Mouse (Mus musculus): ENCODE results near the gene Slc39a11.

The Slc39a11 gene

GRCm38 (mm10) chr11:113382674-113383571, 267.0 kb downstream of the Slc39a11 start:
- no peak for DNase-seq

DNA sequence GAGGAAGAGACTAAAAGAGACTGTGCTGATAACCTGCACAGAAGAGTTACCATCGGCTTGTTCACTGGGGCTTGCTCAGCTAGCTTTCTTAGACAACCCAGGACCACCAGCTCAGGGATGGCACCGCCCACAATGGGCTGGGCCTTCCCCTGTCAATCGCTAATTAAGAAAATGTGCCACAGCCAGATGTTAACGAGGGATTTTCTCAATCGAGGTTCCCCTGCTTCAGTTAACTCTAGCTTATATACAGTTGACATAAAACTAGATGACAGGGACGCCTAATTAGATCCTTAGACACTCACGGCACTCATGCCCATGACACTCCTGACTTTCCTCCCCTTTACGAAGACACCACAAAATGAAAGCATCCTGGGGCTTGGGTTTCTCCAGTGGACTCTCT, 268.3 kb downstream of the Slc39a11 start:
- DNase-seq = no peak

- DNase-seq = no peak
Measured at GRCm38 (mm10) chr11:113378867-113379266, 271.0 kb downstream of the Slc39a11 start.

- no peak for DNase-seq
Measured at GRCm38 (mm10) chr11:113376066-113376465, 273.8 kb downstream of the Slc39a11 start.

- DNase-seq = no peak
Measured at GRCm38 (mm10) chr11:113373926-113374325, 276.0 kb downstream of the Slc39a11 start.

DNA sequence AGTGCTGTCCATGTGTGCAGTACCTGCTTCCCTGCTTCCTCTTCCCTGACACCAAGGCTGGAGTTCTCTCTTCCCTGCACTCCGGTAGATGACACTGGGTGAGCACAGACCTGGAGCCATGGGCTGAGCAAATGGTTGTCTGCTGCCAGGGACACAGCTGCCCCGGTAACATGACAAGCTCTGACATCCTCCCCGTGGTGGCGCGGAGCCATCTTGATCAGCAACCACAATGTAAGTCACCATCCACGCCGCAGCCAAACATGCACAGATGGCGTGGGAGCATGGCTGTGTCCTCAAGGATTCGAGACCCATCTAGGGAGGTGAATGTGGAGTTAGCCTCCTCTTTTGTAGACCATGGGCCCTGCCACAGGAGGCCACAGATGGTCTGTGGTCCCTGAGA, 276.5 kb downstream of the Slc39a11 start:
- no peak for DNase-seq

GRCm38 (mm10) chr11:113368046-113368445, 281.8 kb downstream of the Slc39a11 start:
- DNase-seq = no peak

- DNase-seq = no peak
Measured at GRCm38 (mm10) chr11:113366257-113367030, 283.4 kb downstream of the Slc39a11 start.

DNA sequence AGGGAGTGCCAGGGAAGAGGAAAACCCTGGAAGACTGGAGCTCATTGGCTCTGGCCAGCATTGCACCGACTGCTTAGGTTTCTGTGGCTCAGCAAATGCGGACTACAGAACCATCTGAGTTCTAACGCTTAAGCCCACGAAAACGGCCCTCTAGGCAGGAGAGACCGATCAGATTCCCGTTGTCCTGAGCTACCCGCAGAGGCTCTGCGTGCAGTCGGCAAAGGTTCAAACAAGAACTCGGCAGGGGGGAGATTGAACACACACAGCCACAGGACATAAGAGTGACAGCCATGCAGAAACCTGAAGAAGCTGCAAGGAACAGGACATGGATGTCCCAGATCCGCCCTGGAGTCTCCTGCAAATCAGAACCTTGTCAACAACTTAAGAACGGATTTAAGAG, 286.1 kb downstream of the Slc39a11 start:
- no peak for DNase-seq

DNA sequence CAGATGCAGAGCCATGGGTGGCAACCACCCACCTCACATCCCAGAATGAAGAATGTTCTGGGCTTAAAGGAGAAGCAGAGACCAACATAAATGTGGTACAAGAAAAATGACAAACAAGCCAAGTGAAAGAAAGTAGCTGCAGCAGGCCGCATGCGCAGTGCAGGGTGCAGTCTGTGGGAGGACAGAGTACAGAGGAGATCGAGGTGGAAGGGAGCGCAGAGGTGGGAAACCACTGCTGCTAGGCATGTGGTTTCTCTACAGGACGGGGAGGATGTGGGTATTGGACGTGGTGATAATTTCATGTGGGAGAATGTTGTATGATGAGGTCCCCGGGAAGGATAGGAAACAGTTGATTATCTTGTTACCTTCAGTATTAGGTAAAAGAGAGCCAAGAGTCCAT, 287.3 kb downstream of the Slc39a11 start:
- DNase-seq = no peak

- DNase-seq = no peak
Measured at GRCm38 (mm10) chr11:113360049-113360835, 289.6 kb downstream of the Slc39a11 start.

DNA sequence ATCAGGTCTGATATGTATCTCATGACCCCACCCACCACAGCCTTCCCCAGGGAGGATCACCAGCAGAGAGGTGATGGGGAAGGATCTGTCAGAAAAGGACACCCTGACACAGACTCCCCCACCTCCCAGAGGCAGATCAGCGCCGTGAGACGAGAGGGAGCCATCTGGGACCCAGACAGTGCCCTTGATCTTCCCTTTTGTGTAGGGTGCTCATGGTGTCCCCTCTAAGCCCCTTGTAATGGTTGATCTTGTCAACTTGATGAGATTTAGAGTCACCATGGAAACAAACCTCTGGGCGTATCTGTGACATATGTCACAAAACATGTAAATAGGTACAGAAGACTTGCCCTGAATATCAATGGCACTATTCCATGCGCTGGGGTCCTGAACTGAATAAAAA, 293.9 kb downstream of the Slc39a11 start:
- no peak for DNase-seq

DNA sequence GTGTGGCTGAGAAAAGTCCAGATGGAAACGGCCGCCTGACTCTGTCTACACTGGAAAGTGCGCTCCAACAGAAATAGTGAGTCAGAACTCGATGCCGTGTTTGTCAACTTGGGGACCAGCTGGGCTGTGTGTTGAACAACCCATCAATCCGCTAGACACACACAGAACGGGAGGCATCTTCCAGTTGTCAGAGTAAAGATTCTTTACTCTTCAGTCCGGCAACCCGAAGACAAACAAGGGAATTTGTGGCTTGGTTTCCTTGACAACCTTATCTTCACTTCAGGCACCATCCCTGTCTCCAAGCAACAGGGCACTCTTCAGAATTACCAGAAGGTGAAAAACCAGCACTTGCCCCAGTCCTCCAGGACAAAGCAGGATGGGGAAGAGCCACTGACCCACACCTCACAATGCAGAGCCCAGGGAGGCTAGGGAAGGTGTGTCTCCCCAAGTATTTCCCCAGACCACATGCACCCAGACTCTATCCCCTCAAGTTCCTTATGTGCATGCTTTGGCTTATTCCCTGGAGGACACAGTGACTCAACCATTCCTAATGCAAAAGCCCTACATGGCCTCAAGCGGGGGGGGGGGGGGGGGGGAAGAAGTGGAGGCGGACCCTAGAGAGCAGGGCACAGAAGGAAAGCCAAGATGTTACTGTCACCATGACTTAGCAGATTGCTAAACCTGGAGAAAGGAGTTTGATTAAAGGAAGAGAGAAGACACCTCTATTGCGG, 297.6 kb downstream of the Slc39a11 start:
- no peak for DNase-seq

DNA sequence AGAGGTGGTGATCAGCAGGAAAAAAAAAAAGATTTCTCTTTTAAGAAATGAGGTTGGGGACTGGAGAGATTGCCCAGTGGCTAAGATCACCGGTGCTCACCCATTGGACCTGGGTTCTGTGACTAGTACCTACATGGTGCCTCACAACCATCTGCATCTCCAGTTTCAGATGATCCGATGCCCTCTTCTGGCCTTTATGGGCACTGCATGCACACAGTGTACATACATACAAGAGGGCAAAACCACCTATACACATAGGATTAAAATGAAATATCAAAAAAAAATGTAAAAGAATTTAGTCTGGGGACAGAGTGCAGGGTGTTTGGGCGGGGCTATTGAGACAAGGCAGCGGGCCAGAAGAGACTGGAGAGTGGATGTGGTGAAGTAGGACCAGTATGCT, 299.3 kb downstream of the Slc39a11 start:
- DNase-seq = no peak

DNA sequence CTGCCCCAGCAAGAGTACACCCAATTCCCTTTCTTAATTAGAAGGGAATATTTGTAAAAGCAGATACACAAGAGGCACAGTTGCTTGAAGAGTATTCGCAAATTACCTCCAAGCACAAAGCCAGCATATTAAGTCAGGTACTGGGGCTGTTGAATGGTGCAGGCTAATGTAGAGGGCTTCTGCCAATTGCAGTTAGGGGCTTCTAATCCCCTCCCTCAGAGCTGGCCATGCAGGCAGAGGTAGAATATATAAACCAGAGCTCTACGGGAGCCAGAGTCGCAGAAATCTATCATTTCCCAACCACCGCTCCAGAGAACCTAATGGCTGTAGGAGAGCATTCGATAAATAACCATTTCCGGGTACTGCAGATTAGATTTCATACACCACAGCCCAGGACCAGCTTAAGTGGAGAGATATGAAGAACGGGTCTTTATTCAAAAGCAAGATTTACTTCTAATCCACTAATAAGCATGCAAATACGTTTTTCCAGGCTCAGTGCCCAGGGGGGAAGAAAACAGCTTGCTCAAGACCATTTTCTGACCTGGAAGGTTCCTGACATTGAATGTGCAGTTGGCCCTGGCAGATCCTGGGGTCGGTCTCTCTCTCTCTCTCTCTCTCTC, 302.9 kb downstream of the Slc39a11 start:
- DNase-seq = no peak

DNA sequence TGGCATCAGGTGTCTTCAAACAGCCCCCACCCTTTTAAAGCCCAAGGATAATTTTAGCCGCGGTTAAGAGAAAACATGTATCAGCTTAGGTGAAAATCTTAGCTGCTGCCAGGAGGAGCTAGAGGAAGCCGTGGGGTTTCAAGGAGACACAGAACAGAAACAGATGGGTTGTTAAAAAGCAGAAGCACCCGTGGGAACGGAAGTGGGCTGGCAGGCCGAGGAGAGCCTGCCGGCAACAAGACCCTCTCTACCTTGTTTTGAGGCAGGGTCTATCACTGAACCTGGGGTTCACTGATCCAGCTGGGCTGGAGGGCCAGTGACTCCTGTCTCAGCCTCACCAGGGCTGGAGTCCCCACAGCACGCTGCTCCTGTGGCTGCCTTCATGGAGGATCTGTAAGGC, 310.1 kb downstream of the Slc39a11 start:
- no peak for DNase-seq

DNA sequence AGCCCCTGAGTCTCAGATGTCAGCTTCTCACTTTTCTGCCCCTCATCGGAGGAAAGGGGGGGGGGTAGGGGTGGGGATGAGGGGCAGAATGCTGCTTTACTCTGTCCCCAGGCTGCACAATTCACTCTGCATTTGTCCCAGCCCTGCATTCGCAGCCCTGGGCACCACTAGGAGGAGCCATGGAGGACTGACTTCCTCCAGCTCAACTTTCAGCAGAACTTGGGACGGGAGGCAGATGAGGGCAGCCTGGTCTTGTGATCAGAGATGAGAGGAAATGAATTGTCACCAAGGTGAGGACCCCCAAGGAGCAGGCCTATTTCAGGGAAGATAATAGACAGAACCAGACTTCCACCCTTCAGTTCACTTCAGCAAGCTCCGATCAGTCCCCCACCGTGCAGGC, 311.3 kb downstream of the Slc39a11 start:
- DNase-seq = no peak

GRCm38 (mm10) chr11:113335706-113336105, 314.2 kb downstream of the Slc39a11 start:
- no peak for DNase-seq

GRCm38 (mm10) chr11:113334444-113334881, 315.4 kb downstream of the Slc39a11 start:
- DNase-seq = peak; percentile 49 to 63

- DNase-seq = no peak
Measured at GRCm38 (mm10) chr11:113333535-113333934, 316.3 kb downstream of the Slc39a11 start.

DNA sequence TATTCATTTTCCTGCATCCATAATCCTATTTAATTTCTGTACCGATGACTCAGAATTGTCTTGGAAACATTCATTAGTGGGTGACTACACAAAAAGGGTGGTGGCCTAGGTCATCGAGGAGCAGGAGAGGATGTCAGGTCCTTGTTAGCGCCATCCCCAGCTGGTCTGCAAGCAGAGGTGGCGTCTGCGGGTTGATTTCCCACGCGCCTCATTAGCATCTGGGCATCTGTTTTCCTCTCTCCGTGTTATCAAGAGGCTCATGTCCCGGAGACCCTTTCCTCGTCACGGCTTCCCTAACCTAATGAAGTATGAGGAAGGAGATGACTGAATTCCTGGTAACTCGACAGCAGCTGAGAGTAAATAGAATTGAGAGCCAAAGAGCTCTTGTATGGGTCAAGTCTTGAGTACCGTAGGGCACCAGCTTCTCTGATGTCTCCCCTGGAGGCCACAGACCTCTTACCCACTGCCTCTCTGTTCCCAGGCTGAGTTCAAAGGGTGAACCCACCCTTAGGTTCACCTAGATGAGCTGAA, 319.8 kb downstream of the Slc39a11 start:
- peak in 1 of 2 experiments; percentile 29 for DNase-seq

Data from lung, adult 18-20 months (tissue).